Mouse (Mus musculus): Measurements from ENCODE around the gene Nabp1.

- TF ChIP-seq CTCF (IDR thresholded peaks at IDR 0.05; ENCODE audit: low read depth), result no peak
- no peak for TF ChIP-seq EP300 (optimal IDR thresholded peaks at IDR 0.05)
Measured at GRCm38 (mm10) chr1:51448789-51449188, 29.4 kb downstream of the Nabp1 start.

All from stomach, postnatal 0 days (tissue).